ENCODE assay signal across 11 mouse cellular contexts in genomic region chr17:86324756-86325155, GRCm38 (mm10).
A peak's percentile ranks its signal among the peaks of the same experiment; 100 is the strongest.
DNase-seq lines count a peak whose midpoint lies in the region; ATAC-seq and TF ChIP-seq lines count a peak whose summit lies in the region.
"Had no signal": no experiment of that assay in that cellular context is flagged by ENCODE, and none has a peak within 500 bp of the region (broad histone marks: within the 10 kb centered on the region; RNA-seq: fewer than 3 reads in every experiment).

No protein-coding gene starts in this region.

- H3K4me1 ChIP-seq in kidney, embryonic 14.5 days (ENCODE audit: control insufficient read depth, insufficient read depth, low read length), result peaks cover 29% of the 10 kb centered on the region
- peaks cover 33% of the 10 kb centered on the region for H3K4me1 ChIP-seq in neural tube, embryonic 11.5 days (ENCODE audit: control insufficient read depth, insufficient read depth, low read length)
- H3K4me1 ChIP-seq in neural tube, embryonic 15.5 days, result peaks cover 47% of the 10 kb centered on the region

- intact Hi-C loops in gastrocnemius, adult 2 months (cut with DNase I), result no loop called here

- H3K4me2 ChIP-seq in kidney, embryonic 14.5 days (replicated peaks; ENCODE audit: low read depth, low read length), result no peak overlapping the region
- no peak overlapping the region for H3K4me2 ChIP-seq in neural tube, embryonic 11.5 days (ENCODE audit: low read depth)
- H3K4me2 ChIP-seq in neural tube, embryonic 15.5 days, result no peak overlapping the region
- H3K4me2 ChIP-seq: liver, embryonic 13.5 days had no signal

- DNase-seq in gastrocnemius, adult 2 months, result no peak
- DNase-seq in gastrocnemius, adult 18-20 months (ENCODE audit: low spot score), result no peak
- DNase-seq in kidney, adult 11 months, result no peak
- no peak for DNase-seq in neural tube, embryonic 11.5 days (ENCODE audit: low spot score)
- no peak for DNase-seq in ovary, adult 18-20 months (ENCODE audit: low spot score)
- DNase-seq: cerebellum, adult 2 months; liver, embryonic 13.5 days had no signal

- no peaks in the 10 kb centered on the region for H3K36me3 ChIP-seq in kidney, embryonic 14.5 days (ENCODE audit: control insufficient read depth, insufficient read depth, low read length)
- H3K36me3 ChIP-seq in neural tube, embryonic 11.5 days (ENCODE audit: control insufficient read depth, insufficient read depth, low read length), result no peaks in the 10 kb centered on the region
- H3K36me3 ChIP-seq in neural tube, embryonic 15.5 days, result no peaks in the 10 kb centered on the region
- H3K36me3 ChIP-seq: liver, embryonic 13.5 days had no signal

- H3K9me3 ChIP-seq in kidney, embryonic 14.5 days (ENCODE audit: control insufficient read depth, low read length), result no peaks in the 10 kb centered on the region
- no peaks in the 10 kb centered on the region for H3K9me3 ChIP-seq in neural tube, embryonic 11.5 days (ENCODE audit: control insufficient read depth, low read length)
- no peaks in the 10 kb centered on the region for H3K9me3 ChIP-seq in neural tube, embryonic 15.5 days (replicated peaks)
- H3K9me3 ChIP-seq: liver, embryonic 13.5 days had no signal

- 0 out of 2 replicates have a peak overlapping the region, but pooled peaks have one; percentile 28 for H3K27ac ChIP-seq in gastrocnemius, adult 2 months
- H3K27ac ChIP-seq in kidney, embryonic 14.5 days (ENCODE audit: low read depth, low read length), result peak overlapping the region; percentile 60; the same call in 1 of the 2 replicates
- peak overlapping the region; percentile 69 for H3K27ac ChIP-seq in neural tube, embryonic 11.5 days (ENCODE audit: low read depth, low read length)
- no peak overlapping the region for H3K27ac ChIP-seq in neural tube, embryonic 15.5 days (replicated peaks)
- H3K27ac ChIP-seq: liver, embryonic 13.5 days had no signal

- WGBS in kidney, embryonic 14.5 days, result 26% methylated on average over 7 of the region's 7 CpGs
- 41% methylated on average over 7 of the region's 7 CpGs for WGBS in neural tube, embryonic 11.5 days
- WGBS in neural tube, embryonic 15.5 days, result 33% methylated on average over 7 of the region's 7 CpGs

- H3K4me3 ChIP-seq in gastrocnemius, adult 2 months, result no peak overlapping the region
- no peak overlapping the region for H3K4me3 ChIP-seq in kidney, embryonic 14.5 days (ENCODE audit: low read length)
- H3K4me3 ChIP-seq in neural tube, embryonic 11.5 days (ENCODE audit: low read depth, low read length), result no peak overlapping the region
- H3K4me3 ChIP-seq in neural tube, embryonic 15.5 days (replicated peaks), result no peak overlapping the region
- H3K4me3 ChIP-seq: liver, embryonic 13.5 days had no signal

- peak; percentile 10; the same call in 1 of the 2 replicates for ATAC-seq in kidney, embryonic 14.5 days (ENCODE audit: low FRiP score, low TSS enrichment)
- peak; percentile 42; the same call in 1 of the 2 replicates for ATAC-seq in neural tube, embryonic 11.5 days (ENCODE audit: insufficient read depth, low FRiP score, low TSS enrichment)
- ATAC-seq in neural tube, embryonic 15.5 days (ENCODE audit: low FRiP score), result no peak
- no peak for ATAC-seq in cerebellum, adult (ENCODE audit: insufficient number of reproducible peaks, low FRiP score, low TSS enrichment)
- ATAC-seq: intestine, postnatal 0 days had no signal

- no peak overlapping the region for H3K9ac ChIP-seq in kidney, embryonic 14.5 days (ENCODE audit: low read depth, low read length)
- no peak overlapping the region for H3K9ac ChIP-seq in neural tube, embryonic 11.5 days (ENCODE audit: low read length)
- no peak overlapping the region for H3K9ac ChIP-seq in neural tube, embryonic 15.5 days (replicated peaks)
- H3K9ac ChIP-seq: liver, embryonic 13.5 days had no signal

- H3K27me3 ChIP-seq in kidney, embryonic 14.5 days (ENCODE audit: control insufficient read depth, insufficient read depth, low read length), result no peaks in the 10 kb centered on the region
- H3K27me3 ChIP-seq in neural tube, embryonic 11.5 days (ENCODE audit: control insufficient read depth, insufficient read depth, low read length), result no peaks in the 10 kb centered on the region
- no peaks in the 10 kb centered on the region for H3K27me3 ChIP-seq in neural tube, embryonic 15.5 days (replicated peaks)
- H3K27me3 ChIP-seq: liver, embryonic 13.5 days had no signal

- no peak for TF ChIP-seq CTCF in gastrocnemius, adult 2 months (IDR thresholded peaks at IDR 0.05)

Comparison
In these comparisons a context has a peak if more than half of its experiments do, and no peak if none do; other contexts are left out.
1. ATAC-seq: peak in kidney, embryonic 14.5 days (single experiment) and neural tube, embryonic 11.5 days (single experiment); none in neural tube, embryonic 15.5 days (single experiment) and cerebellum, adult (single experiment).